ENCODE assay signal across 8 mouse cellular contexts in the genomic region with DNA sequence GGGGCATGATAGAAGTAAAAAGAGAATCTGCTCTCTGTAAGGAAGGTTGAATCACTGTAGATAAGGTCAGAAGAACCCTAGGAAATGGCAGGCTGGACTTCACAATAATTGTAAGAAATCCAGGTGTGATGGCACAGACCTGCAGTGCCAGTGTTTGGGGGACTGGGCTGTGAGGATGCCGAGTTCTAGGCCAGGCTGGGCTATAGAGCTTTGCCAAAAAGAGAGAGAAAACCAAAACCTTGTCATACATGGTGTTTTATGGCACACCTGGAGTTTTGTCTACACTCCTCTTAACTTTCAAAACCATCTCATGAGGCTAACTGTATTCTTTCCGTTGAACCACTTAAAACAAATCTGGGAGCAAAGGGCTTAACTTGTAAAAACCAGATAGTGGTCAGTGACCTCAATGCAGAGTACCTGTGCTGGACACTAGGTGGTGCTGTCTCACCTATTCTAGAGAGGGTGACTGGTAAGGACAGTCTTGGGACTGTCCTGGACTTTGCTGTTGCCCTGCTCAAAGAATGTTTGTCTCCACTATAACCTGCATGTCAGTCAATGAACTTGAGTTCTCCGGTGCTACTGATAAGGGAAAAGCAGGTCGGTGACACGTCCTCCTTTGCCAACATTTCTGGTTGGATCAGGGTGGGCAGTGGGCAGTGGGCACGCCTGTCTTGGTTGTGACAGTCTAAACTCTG. TPM values are rescaled to one million over a fixed set of nuclear protein-coding genes. Genes with fewer than 3 reads are reported as not detected.
DNase-seq lines count a peak whose midpoint lies in the region; ATAC-seq and TF ChIP-seq lines count a peak whose summit lies in the region.

No protein-coding gene starts in this region.

- 50% methylated on average over 6 of the region's 6 CpGs for WGBS in intestine, embryonic 14.5 days
- WGBS in limb, embryonic 12.5 days, result 59% methylated on average over 6 of the region's 6 CpGs
- WGBS in midbrain, postnatal 0 days, result 54% methylated on average over 6 of the region's 6 CpGs

- no peaks in the 10 kb centered on the region for H3K27me3 ChIP-seq in intestine, embryonic 14.5 days (replicated peaks; ENCODE audit: control insufficient read depth, insufficient read depth, low read length)
- H3K27me3 ChIP-seq in limb, embryonic 12.5 days, result no peaks in the 10 kb centered on the region
- no peaks in the 10 kb centered on the region for H3K27me3 ChIP-seq in midbrain, postnatal 0 days (ENCODE audit: insufficient read depth, low read length)

- DNase-seq in cerebellum, adult 11-12 months, result no peak
- DNase-seq in cerebellum, postnatal 10 days, result peak; percentile 85 to 87
- DNase-seq in gastrocnemius, adult 2 months, result peak; percentile 79
- no peak for DNase-seq in intestine, embryonic 14.5 days (ENCODE audit: low spot score)
- peak; percentile 75 for DNase-seq in midbrain, postnatal 0 days (ENCODE audit: low spot score)
- peak; percentile 41 to 45 for DNase-seq in spleen, postnatal 36 days (ENCODE audit: low spot score in 2 of 2)

- no peak overlapping the region for H3K27ac ChIP-seq in gastrocnemius, adult 2 months
- no peak overlapping the region for H3K27ac ChIP-seq in intestine, embryonic 14.5 days (ENCODE audit: low read depth)
- no peak overlapping the region for H3K27ac ChIP-seq in limb, embryonic 12.5 days
- no peak overlapping the region for H3K27ac ChIP-seq in midbrain, postnatal 0 days (ENCODE audit: low read depth, low read length)

- no peak overlapping the region for H3K4me3 ChIP-seq in gastrocnemius, adult 2 months
- no peak overlapping the region for H3K4me3 ChIP-seq in intestine, embryonic 14.5 days (ENCODE audit: low read depth, low read length)
- no peak overlapping the region for H3K4me3 ChIP-seq in limb, embryonic 12.5 days (replicated peaks)
- no peak overlapping the region for H3K4me3 ChIP-seq in midbrain, postnatal 0 days (ENCODE audit: low read depth, low read length)

- intact Hi-C loops in gastrocnemius, adult 2 months (cut with DNase I), result loop anchor here (1.0 kb wide), 2 partner anchors 85 to 178 kb away; a partner anchor contains a TSS

- no peaks in the 10 kb centered on the region for H3K36me3 ChIP-seq in intestine, embryonic 14.5 days (ENCODE audit: control insufficient read depth, insufficient read depth, low read length)
- H3K36me3 ChIP-seq in limb, embryonic 12.5 days, result no peaks in the 10 kb centered on the region
- H3K36me3 ChIP-seq in midbrain, postnatal 0 days (ENCODE audit: insufficient read depth, low read length), result no peaks in the 10 kb centered on the region

- peaks cover 3% of the 10 kb centered on the region; the same call in 1 of the 2 replicates for H3K4me1 ChIP-seq in intestine, embryonic 14.5 days (replicated peaks; ENCODE audit: control insufficient read depth, insufficient read depth, low read length)
- H3K4me1 ChIP-seq in limb, embryonic 12.5 days (replicated peaks), result peaks cover 15% of the 10 kb centered on the region
- H3K4me1 ChIP-seq in midbrain, postnatal 0 days (ENCODE audit: insufficient read depth, low read length), result peaks cover 11% of the 10 kb centered on the region

- H3K9me3 ChIP-seq in intestine, embryonic 14.5 days (ENCODE audit: control insufficient read depth, low read length), result no peaks in the 10 kb centered on the region
- H3K9me3 ChIP-seq in limb, embryonic 12.5 days, result no peaks in the 10 kb centered on the region
- no peaks in the 10 kb centered on the region for H3K9me3 ChIP-seq in midbrain, postnatal 0 days (ENCODE audit: low read length)

- H3K4me2 ChIP-seq in intestine, embryonic 14.5 days (ENCODE audit: low read length), result no peak overlapping the region
- H3K4me2 ChIP-seq in limb, embryonic 12.5 days, result no peak overlapping the region
- no peak overlapping the region for H3K4me2 ChIP-seq in midbrain, postnatal 0 days (ENCODE audit: low read depth, low read length, poor library complexity, severe bottlenecking)

- no peak; the same call in 1 of the 2 replicates for TF ChIP-seq CTCF in gastrocnemius, adult 2 months (IDR thresholded peaks at IDR 0.05)
- peak; percentile 87 for TF ChIP-seq CTCF in midbrain, postnatal 0 days (IDR thresholded peaks at IDR 0.05)

- peak; percentile 49; the same call in 1 of the 2 replicates for ATAC-seq in cerebellum, adult (ENCODE audit: insufficient number of reproducible peaks, low FRiP score, low TSS enrichment)
- ATAC-seq in intestine, embryonic 14.5 days (replicated peaks; ENCODE audit: low FRiP score, low TSS enrichment, low read depth), result peak; percentile 71
- 0 out of 2 replicates have a peak, but pooled peaks have one; percentile 29 for ATAC-seq in limb, embryonic 12.5 days (ENCODE audit: insufficient number of reproducible peaks, insufficient read depth, low FRiP score, low TSS enrichment, low read depth)
- 0 out of 2 replicates have a peak, but pooled peaks have one; percentile 53 for ATAC-seq in midbrain, postnatal 0 days (ENCODE audit: low FRiP score)

- H3K9ac ChIP-seq in intestine, embryonic 14.5 days (ENCODE audit: low read length), result no peak overlapping the region
- no peak overlapping the region for H3K9ac ChIP-seq in limb, embryonic 12.5 days (replicated peaks)
- H3K9ac ChIP-seq in midbrain, postnatal 0 days (replicated peaks; ENCODE audit: low read length, poor library complexity, severe bottlenecking), result no peak overlapping the region

RNA-seq across cellular contexts. Expression of a gene that starts 27.7 kb away (rescaled TPM):
- total RNA-seq in gastrocnemius, adult 2 months (2021), result 10 to 100 TPM; 13.1 to 13.4 TPM
- polyA plus RNA-seq in intestine, embryonic 14.5 days (2014; fragmentation: Nextera tagmentation; extraction: Ambion mirVana), result 28.5 and 32.0 TPM in 2 replicates
- polyA plus RNA-seq in limb, embryonic 12.5 days (2016; fragmentation: Nextera tagmentation; extraction: Ambion mirVana), result 109 and 119 TPM in 2 replicates
- total RNA-seq in midbrain, postnatal 0 days (2014; rRNA removed), result 9.0 and 9.7 TPM in 2 replicates
- polyA plus RNA-seq in midbrain, postnatal 0 days (2015; fragmentation: Nextera tagmentation; extraction: Ambion mirVana), result 15.4 and 23.0 TPM in 2 replicates

Comparison
In these comparisons a context has a peak if more than half of its experiments do, and no peak if none do; other contexts are left out.
1. DNase-seq: peak in cerebellum, postnatal 10 days (2 of 2), gastrocnemius, adult 2 months (single experiment), midbrain, postnatal 0 days (single experiment) and spleen, postnatal 36 days (2 of 2); none in cerebellum, adult 11-12 months (single experiment) and intestine, embryonic 14.5 days (single experiment).
2. Peak in every context shown above with its lines, with median percentiles within 50 percentile points of each other: ATAC-seq.